In the genomic region with DNA sequence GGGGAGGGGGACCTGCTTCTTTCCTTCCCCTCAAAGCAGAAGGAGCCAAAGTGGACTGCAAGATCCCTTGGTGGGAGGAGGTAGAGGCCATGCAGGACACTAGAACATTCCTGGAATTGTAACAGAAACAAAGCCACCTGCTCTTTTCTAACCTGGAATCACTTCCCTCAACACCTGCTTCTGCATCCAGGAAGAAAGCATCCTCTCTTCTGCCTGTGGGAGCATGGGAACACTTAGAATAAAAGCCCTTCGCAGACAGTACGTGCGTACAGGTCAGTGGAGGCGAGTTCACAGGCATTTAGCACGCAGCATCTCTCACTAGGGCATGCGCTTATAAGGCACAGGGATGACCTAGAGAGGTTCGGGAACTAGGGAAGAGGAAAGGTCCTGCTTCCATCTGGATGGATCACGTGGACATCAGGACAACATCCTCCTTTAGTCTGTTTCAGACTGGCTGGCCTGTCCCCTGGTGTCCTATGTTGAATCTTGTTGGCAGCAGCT, we compare ENCODE assay signal across 10 mouse cellular contexts. TPM values are rescaled to one million over a fixed set of nuclear protein-coding genes. Genes with fewer than 3 reads are reported as not detected.
DNase-seq lines count a peak whose midpoint lies in the region; ATAC-seq and TF ChIP-seq lines count a peak whose summit lies in the region.
"Had no signal": no experiment of that assay in that cellular context is flagged by ENCODE, and none has a peak within 500 bp of the region (broad histone marks: within the 10 kb centered on the region; RNA-seq: fewer than 3 reads in every experiment).

No protein-coding gene starts in this region.

- H3K9me3 ChIP-seq in kidney, embryonic 14.5 days (ENCODE audit: control insufficient read depth, low read length): no peaks in the 10 kb centered on the region
- no peaks in the 10 kb centered on the region for H3K9me3 ChIP-seq in forebrain, embryonic 10.5 days
- no peaks in the 10 kb centered on the region for H3K9me3 ChIP-seq in heart, embryonic 15.5 days (replicated peaks)
- H3K9me3 ChIP-seq in midbrain, embryonic 11.5 days (ENCODE audit: control insufficient read depth, low read length): no peaks in the 10 kb centered on the region
- H3K9me3 ChIP-seq: embryonic facial prominence, embryonic 13.5 days had no signal

- H3K4me1 ChIP-seq in kidney, embryonic 14.5 days (ENCODE audit: control insufficient read depth, insufficient read depth, low read length): peaks cover 8% of the 10 kb centered on the region; the same call in 1 of the 2 replicates
- H3K4me1 ChIP-seq in kidney, adult 2 months (ENCODE audit: control insufficient read depth, insufficient read depth, low read length): no peaks in the 10 kb centered on the region
- peaks cover 21% of the 10 kb centered on the region for H3K4me1 ChIP-seq in forebrain, embryonic 10.5 days
- H3K4me1 ChIP-seq in heart, embryonic 15.5 days (replicated peaks): peaks cover 11% of the 10 kb centered on the region
- peaks cover 9% of the 10 kb centered on the region; the same call in 1 of the 2 replicates for H3K4me1 ChIP-seq in midbrain, embryonic 11.5 days (ENCODE audit: control insufficient read depth, insufficient read depth, low read length)
- H3K4me1 ChIP-seq: embryonic facial prominence, embryonic 13.5 days had no signal

- 63% methylated on average over 8 of the region's 8 CpGs for WGBS in kidney, embryonic 14.5 days
- WGBS in kidney, adult 2 months: 76% methylated on average over 8 of the region's 8 CpGs
- 61% methylated on average over 8 of the region's 8 CpGs for WGBS in forebrain, embryonic 10.5 days
- WGBS in heart, embryonic 15.5 days: 59% methylated on average over 8 of the region's 8 CpGs
- 58% methylated on average over 8 of the region's 8 CpGs for WGBS in midbrain, embryonic 11.5 days

- H3K4me3 ChIP-seq in kidney, embryonic 14.5 days (ENCODE audit: low read length): no peak overlapping the region
- H3K4me3 ChIP-seq in kidney, adult 2 months (ENCODE audit: insufficient read depth, low read depth, low read length): no peak overlapping the region
- H3K4me3 ChIP-seq in forebrain, embryonic 10.5 days: 0 out of 2 replicates have a peak overlapping the region, but pooled peaks have one; percentile 18
- no peak overlapping the region for H3K4me3 ChIP-seq in heart, embryonic 15.5 days
- H3K4me3 ChIP-seq in midbrain, embryonic 11.5 days (ENCODE audit: low read depth, low read length): no peak overlapping the region
- H3K4me3 ChIP-seq: embryonic facial prominence, embryonic 13.5 days had no signal

- no peak overlapping the region for H3K27ac ChIP-seq in kidney, embryonic 14.5 days (ENCODE audit: low read depth, low read length)
- no peak overlapping the region for H3K27ac ChIP-seq in kidney, adult 2 months (ENCODE audit: insufficient read depth, low read depth, low read length)
- H3K27ac ChIP-seq in forebrain, embryonic 10.5 days: peak overlapping the region; percentile 68
- no peak overlapping the region for H3K27ac ChIP-seq in heart, embryonic 15.5 days
- H3K27ac ChIP-seq in midbrain, embryonic 11.5 days (ENCODE audit: low read depth, low read length): no peak overlapping the region
- H3K27ac ChIP-seq: embryonic facial prominence, embryonic 13.5 days; macrophage had no signal

- no peak for TF ChIP-seq CTCF in kidney, adult 2 months (conservative IDR thresholded peaks at IDR 0.05; ENCODE audit: insufficient read depth, insufficient read length, low read depth, low read length)

- no peak for DNase-seq in kidney, adult 2 months
- DNase-seq in forebrain, embryonic 10.5 days (ENCODE audit: extremely low spot score, low spot score): no peak
- peak; percentile 89 for DNase-seq in midbrain, embryonic 11.5 days (ENCODE audit: low spot score, missing footprints)
- no peak for DNase-seq in urinary bladder, adult 2 months (ENCODE audit: low spot score)
- no peak for DNase-seq in kidney, postnatal 36 days
- DNase-seq in spleen, adult 18-20 months: no peak

- no peaks in the 10 kb centered on the region for H3K36me3 ChIP-seq in kidney, embryonic 14.5 days (ENCODE audit: control insufficient read depth, insufficient read depth, low read length)
- no peaks in the 10 kb centered on the region for H3K36me3 ChIP-seq in kidney, adult 2 months (ENCODE audit: control insufficient read depth, insufficient read depth, low read length)
- H3K36me3 ChIP-seq in forebrain, embryonic 10.5 days (replicated peaks): no peaks in the 10 kb centered on the region
- no peaks in the 10 kb centered on the region for H3K36me3 ChIP-seq in heart, embryonic 15.5 days
- H3K36me3 ChIP-seq in midbrain, embryonic 11.5 days (ENCODE audit: control insufficient read depth, insufficient read depth, low read length): no peaks in the 10 kb centered on the region
- H3K36me3 ChIP-seq: embryonic facial prominence, embryonic 13.5 days had no signal

- TF ChIP-seq POLR2A in kidney, adult 2 months (IDR thresholded peaks at IDR 0.05; ENCODE audit: low read depth, low read length): no peak

- no peaks in the 10 kb centered on the region for H3K27me3 ChIP-seq in kidney, embryonic 14.5 days (ENCODE audit: control insufficient read depth, insufficient read depth, low read length)
- no peaks in the 10 kb centered on the region for H3K27me3 ChIP-seq in kidney, adult 2 months (replicated peaks; ENCODE audit: control insufficient read depth, insufficient read depth, low read length)
- peaks cover 29% of the 10 kb centered on the region for H3K27me3 ChIP-seq in forebrain, embryonic 10.5 days (ENCODE audit: poor library complexity, severe bottlenecking)
- no peaks in the 10 kb centered on the region for H3K27me3 ChIP-seq in heart, embryonic 15.5 days
- no peaks in the 10 kb centered on the region for H3K27me3 ChIP-seq in midbrain, embryonic 11.5 days (ENCODE audit: control insufficient read depth, insufficient read depth, low read length)

- H3K4me2 ChIP-seq in kidney, embryonic 14.5 days (replicated peaks; ENCODE audit: low read depth, low read length): 0 out of 2 replicates have a peak overlapping the region, but pooled peaks have one; percentile 6
- H3K4me2 ChIP-seq in heart, embryonic 15.5 days: peak overlapping the region; percentile 30
- H3K4me2 ChIP-seq in midbrain, embryonic 11.5 days: no peak overlapping the region
- H3K4me2 ChIP-seq: embryonic facial prominence, embryonic 13.5 days had no signal

- no peak; the same call in 1 of the 2 replicates for ATAC-seq in kidney, embryonic 14.5 days (ENCODE audit: low FRiP score, low TSS enrichment)
- no peak for ATAC-seq in heart, embryonic 15.5 days (replicated peaks; ENCODE audit: insufficient number of reproducible peaks, insufficient read depth, low FRiP score, low read depth)
- peak; percentile 63 for ATAC-seq in midbrain, embryonic 11.5 days (ENCODE audit: low FRiP score)

- no peak overlapping the region for H3K9ac ChIP-seq in kidney, embryonic 14.5 days (ENCODE audit: low read depth, low read length)
- no peak overlapping the region for H3K9ac ChIP-seq in heart, embryonic 15.5 days
- no peak overlapping the region for H3K9ac ChIP-seq in midbrain, embryonic 11.5 days (ENCODE audit: low read length)
- H3K9ac ChIP-seq: embryonic facial prominence, embryonic 13.5 days had no signal

RNA-seq across cellular contexts. Expression of a gene that starts 27.7 kb away (rescaled TPM):
- polyA plus RNA-seq in kidney, embryonic 14.5 days (2014; fragmentation: Nextera tagmentation; extraction: Ambion mirVana): 10.5 and 14.2 TPM in 2 replicates
- polyA plus RNA-seq in kidney, adult 2 months (2012; rRNA removed): 58.9 and 66.4 TPM in 2 replicates
- 1.3 and 1.8 TPM in 2 replicates for polyA plus RNA-seq in forebrain, embryonic 10.5 days (2016; fragmentation: Nextera tagmentation; extraction: Ambion mirVana)
- 23.2 and 29.0 TPM in 2 replicates for polyA plus RNA-seq in heart, embryonic 15.5 days (2015; fragmentation: Nextera tagmentation; extraction: Ambion mirVana)
- 5.1 and 5.3 TPM in 2 replicates for polyA plus RNA-seq in midbrain, embryonic 11.5 days (2014; fragmentation: Nextera tagmentation; extraction: Ambion mirVana)
- 42.9 and 49.5 TPM in 2 replicates for polyA plus RNA-seq in urinary bladder, adult 2 months (2012; rRNA removed)

RNA-seq across cellular contexts. Expression of a gene that starts 54.2 kb away (rescaled TPM):
- polyA plus RNA-seq in kidney, embryonic 14.5 days (2014; fragmentation: Nextera tagmentation; extraction: Ambion mirVana): 42.5 and 43.5 TPM in 2 replicates
- polyA plus RNA-seq in kidney, adult 2 months (2012; rRNA removed): 24.4 and 27.7 TPM in 2 replicates
- polyA plus RNA-seq in forebrain, embryonic 10.5 days (2016; fragmentation: Nextera tagmentation; extraction: Ambion mirVana): 20.4 and 23.2 TPM in 2 replicates
- polyA plus RNA-seq in heart, embryonic 15.5 days (2015; fragmentation: Nextera tagmentation; extraction: Ambion mirVana): 64.3 and 67.7 TPM in 2 replicates
- 64.5 and 68.0 TPM in 2 replicates for polyA plus RNA-seq in midbrain, embryonic 11.5 days (2014; fragmentation: Nextera tagmentation; extraction: Ambion mirVana)
- polyA plus RNA-seq in urinary bladder, adult 2 months (2012; rRNA removed): 55.2 and 59.0 TPM in 2 replicates
